Mouse (Mus musculus) heart, postnatal 25 days (tissue): ENCODE measurements around the gene Spock2. TPM values are rescaled to one million over a fixed set of nuclear protein-coding genes. Genes with fewer than 3 reads are reported as not detected.

Experiments
- microRNA-seq: library from miRNA; unstranded; fragments of <30 nt; microRNA quantifications from one replicate; pipeline ENCODE4 v1.2.0, GENCODE M21; 2022
- total RNA-seq, 2 experiments: library from RNA; stranded (reverse); gene quantifications; 2 replicates each; pipeline ENCODE4 v1.2.3; 2021

Spock2 gene
- total RNA-seq, 2 experiments from 2014 or later = 14.8 to 16.1 TPM

Small RNAs within 50 kb of the gene (microRNA-seq; reads per million reads assigned to microRNA genes)
- not detected for gene Mir6906

Other genes starting within 250 kb of the Spock2 start
- 10 to 100 TPM; 34.5 to 35.9 TPM for gene Dnajb12, start 226.7 kb upstream of the Spock2 start, total RNA-seq
- 10 to 100 TPM; 41.8 to 77.1 TPM for gene Ddit4, start 154.4 kb upstream of the Spock2 start, total RNA-seq
- 10 to 100 TPM; 20.5 to 23.1 TPM for gene Ascc1, start 103.4 kb upstream of the Spock2 start, total RNA-seq
- 10 to 100 TPM; 62.1 to 67.4 TPM for gene Anapc16, start 103.1 kb upstream of the Spock2 start, total RNA-seq
- gene Chst3, start 113.0 kb downstream of the Spock2 start, total RNA-seq = under 1 TPM; 0.84 to 0.99 TPM
- 1,000 to 10,000 TPM in 1 of 2 experiments, 100 to 1,000 TPM in 1; 984 to 1,036 TPM for gene Psap, start 171.4 kb downstream of the Spock2 start, total RNA-seq
- 10 to 100 TPM; 20.2 to 23.5 TPM for gene Vsir, start 240.6 kb downstream of the Spock2 start, total RNA-seq